In the genomic region with DNA sequence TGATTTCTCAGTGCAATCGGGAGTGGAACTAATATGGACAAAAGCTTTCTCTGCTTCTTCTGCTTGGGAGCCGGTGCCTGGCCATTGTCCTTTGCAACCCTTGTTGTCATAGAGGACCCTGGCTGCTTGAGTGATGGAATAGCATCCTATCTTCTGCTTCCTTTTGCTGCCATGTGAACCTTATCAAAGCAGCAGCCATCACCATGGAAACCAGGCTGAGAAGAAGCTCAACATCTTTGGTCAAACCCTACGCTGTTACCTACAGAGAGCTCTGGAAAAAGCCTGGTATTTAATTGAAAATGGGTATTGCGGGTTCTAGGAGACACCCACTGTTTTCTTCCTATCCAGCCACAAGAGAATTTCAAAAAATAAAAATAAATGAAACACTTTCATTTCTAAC, we compare ENCODE assay signal across 16 mouse cellular contexts.
"Had no signal": no experiment of that assay in that cellular context is flagged by ENCODE, and none has a peak within 500 bp of the region (broad histone marks: within the 10 kb centered on the region; RNA-seq: fewer than 3 reads in every experiment).

No protein-coding gene starts in this region.

- H3K4me1 ChIP-seq: lung, embryonic 15.5 days; megakaryocyte, embryonic 14.5 days; stomach, embryonic 15.5 days had no signal

- H3K4me2 ChIP-seq: limb, embryonic 12.5 days; liver, embryonic 13.5 days; lung, embryonic 15.5 days; midbrain, embryonic 12.5 days; stomach, embryonic 15.5 days had no signal

- H3K27me3 ChIP-seq: limb, embryonic 12.5 days; liver, embryonic 13.5 days; lung, embryonic 15.5 days; megakaryocyte, embryonic 14.5 days; midbrain, embryonic 12.5 days; stomach, embryonic 15.5 days had no signal

- H3K27ac ChIP-seq: left cerebral cortex, adult 2 months; limb, embryonic 12.5 days; liver, embryonic 13.5 days; lung, embryonic 15.5 days; macrophage; midbrain, embryonic 12.5 days; stomach, embryonic 15.5 days had no signal

- H3K9ac ChIP-seq: limb, embryonic 12.5 days; liver, embryonic 13.5 days; liver, postnatal 0 days; lung, embryonic 15.5 days; midbrain, embryonic 12.5 days; stomach, embryonic 15.5 days had no signal

- H3K36me3 ChIP-seq: limb, embryonic 12.5 days; liver, embryonic 13.5 days; lung, embryonic 15.5 days; midbrain, embryonic 12.5 days; stomach, embryonic 15.5 days had no signal

- H3K4me3 ChIP-seq: left cerebral cortex, adult 2 months; limb, embryonic 12.5 days; liver, embryonic 13.5 days; lung, embryonic 15.5 days; megakaryocyte, embryonic 14.5 days; midbrain, embryonic 12.5 days; stomach, embryonic 15.5 days had no signal

- H3K9me3 ChIP-seq: limb, embryonic 12.5 days; liver, embryonic 13.5 days; lung, embryonic 15.5 days; megakaryocyte, embryonic 14.5 days; midbrain, embryonic 12.5 days; stomach, embryonic 15.5 days had no signal

- ATAC-seq: intestine, postnatal 0 days; liver, postnatal 0 days had no signal

- DNase-seq: kidney, adult 8-10 months; kidney, postnatal 25 days; liver; liver, embryonic 13.5 days; liver, postnatal 0 days; lung, postnatal 14 days; thymus, adult 2 months; thymus, postnatal 25 days had no signal
